Mouse (Mus musculus) embryonic stem cell, embryonic (primary cell): ENCODE results near the gene Zfp654.

ENCODE experiments used
- CTCF ChIA-PET, 4 experiments: fragments of 300-600 bp in 2 of 4; fragments of 350-600 bp in 2 of 4; sonication (Branson Sonifier 250); formaldehyde crosslinking; loops; one replicate each; lab custom pipeline; 2022; ENCODE audit warnings: inconsistent platforms in 2 of 4; lab: Charles Lee
- POLR2A ChIA-PET, 4 experiments: fragments of 300-600 bp in 2 of 4; fragments of 350-600 bp in 2 of 4; sonication (Branson Sonifier 250); formaldehyde crosslinking; loops; one replicate each; lab custom pipeline; 2022; ENCODE audit warnings: antibody characterized with exemption in 4 of 4, inconsistent platforms in 1 of 4; lab: Charles Lee

Zfp654 gene

GRCm38 (mm10) chr16:64851563-64852362, at the start of gene Zfp654, which contains the start of gene Cggbp1:
Gene Zfp654 (minus strand): TSS chr16:64851652.
Gene Cggbp1 (plus strand): TSS chr16:64851996.
- ChIA-PET CTCF (interaction anchor here in 3 of 4 experiments (0.6 to 1.0 kb wide), 5 partner anchors 12 to 888 kb away, joined by 3 to 4 read pairs (median 3); partner anchors contain the start of gene 4930453N24Rik (in 1 of the 3)), POLR2A (interaction anchor here (0.5 to 18.3 kb wide), 35 partner anchors 8 to 85 kb away, joined by 3 to 239 read pairs (median 6); partner anchors contain the start of gene 4930453N24Rik (in 1 of the 4))

- POLR2A ChIA-PET: interaction anchor here in 3 of 4 experiments (0.9 to 2.0 kb wide), 9 partner anchors 11 to 149 kb away, joined by 3 to 12 read pairs (median 5); partner anchors contain the start of genes Zfp654 (in 2 of the 3) and Cggbp1 (in 1 of the 3)
- CTCF ChIA-PET: interaction anchor here (0.8 to 1.4 kb wide), 9 partner anchors 10 to 148 kb away, joined by 3 to 17 read pairs (median 4); no protein-coding TSS in a partner anchor
Measured at GRCm38 (mm10) chr16:64899084-64899483, 47.6 kb upstream of the Zfp654 start.

- ChIA-PET CTCF (interaction anchor here in 1 of 4 experiments (1.4 kb wide), 1 partner anchor 9 kb away, joined by 4 read pairs; no protein-coding TSS in a partner anchor), POLR2A (interaction anchor here in 1 of 4 experiments (0.9 to 2.2 kb wide), 4 partner anchors 13 to 35 kb away, joined by 3 to 9 read pairs (median 4); no protein-coding TSS in a partner anchor)
Measured at GRCm38 (mm10) chr16:64889496-64889895, 38.0 kb upstream of the Zfp654 start.

- CTCF ChIA-PET: interaction anchor here in 3 of 4 experiments (1.0 to 1.1 kb wide), 3 partner anchors 12 to 40 kb away, joined by 3 to 5 read pairs (median 3); no protein-coding TSS in a partner anchor
Measured at GRCm38 (mm10) chr16:64885547-64885946, 34.1 kb upstream of the Zfp654 start.

GRCm38 (mm10) chr16:64885142-64885541, 33.7 kb upstream of the Zfp654 start:
- ChIA-PET POLR2A (interaction anchor here (0.5 to 3.8 kb wide), 40 partner anchors 8 to 1253 kb away, joined by 3 to 70 read pairs (median 7); partner anchors contain the start of genes Cggbp1 (in 4 of the 4), Zfp654 (in 4 of the 4), 4930453N24Rik (in 2 of the 4) and Htr1f (in 1 of the 4)), CTCF (interaction anchor here in 3 of 4 experiments (1.0 to 1.1 kb wide), 3 partner anchors 12 to 39 kb away, joined by 3 to 5 read pairs (median 3); no protein-coding TSS in a partner anchor)

More at GRCm38 (mm10) chr16:64885547-64885946, 34.1 kb upstream of the Zfp654 start:
- POLR2A ChIA-PET: interaction anchor here (0.5 to 3.8 kb wide), 38 partner anchors 9 to 1253 kb away, joined by 3 to 70 read pairs (median 7); partner anchors contain the start of genes Cggbp1 (in 4 of the 4), Zfp654 (in 4 of the 4), 4930453N24Rik (in 2 of the 4) and Htr1f (in 1 of the 4)

GRCm38 (mm10) chr16:64884420-64884838, 33.0 kb upstream of the Zfp654 start:
- ChIA-PET POLR2A (interaction anchor here (0.5 to 3.8 kb wide), 30 partner anchors 8 to 1024 kb away, joined by 3 to 70 read pairs (median 9); partner anchors contain the start of genes Cggbp1 (in 4 of the 4), Zfp654 (in 4 of the 4) and 4930453N24Rik (in 2 of the 4)), CTCF (interaction anchor here in 3 of 4 experiments (0.6 to 1.1 kb wide), 4 partner anchors 11 to 39 kb away, joined by 3 to 14 read pairs (median 4); no protein-coding TSS in a partner anchor)

GRCm38 (mm10) chr16:64883896-64884295, 32.4 kb upstream of the Zfp654 start:
- CTCF ChIA-PET: interaction anchor here in 1 of 4 experiments (0.5 kb wide), 1 partner anchor 172 kb away, joined by 4 read pairs; no protein-coding TSS in a partner anchor

GRCm38 (mm10) chr16:64881442-64881841, 30.0 kb upstream of the Zfp654 start:
- ChIA-PET POLR2A (interaction anchor here in 2 of 4 experiments (0.6 to 6.2 kb wide), 5 partner anchors 12 to 47 kb away, joined by 3 to 117 read pairs (median 20); partner anchors contain the start of genes Cggbp1 (in 2 of the 2) and Zfp654 (in 2 of the 2)), CTCF (no interaction called here)

More at GRCm38 (mm10) chr16:64883896-64884295, 32.4 kb upstream of the Zfp654 start:
- POLR2A ChIA-PET: interaction anchor here (0.7 to 3.8 kb wide), 15 partner anchors 10 to 113 kb away, joined by 3 to 70 read pairs (median 14); partner anchors contain the start of genes Cggbp1 (in 3 of the 4), Zfp654 (in 3 of the 4) and 4930453N24Rik (in 1 of the 4)

GRCm38 (mm10) chr16:64880986-64881385, 29.5 kb upstream of the Zfp654 start:
- ChIA-PET POLR2A (interaction anchor here in 2 of 4 experiments (0.6 to 6.2 kb wide), 7 partner anchors 9 to 47 kb away, joined by 3 to 117 read pairs (median 4); partner anchors contain the start of genes Cggbp1 (in 2 of the 2) and Zfp654 (in 2 of the 2)), CTCF (no interaction called here)

GRCm38 (mm10) chr16:64879735-64880134, 28.3 kb upstream of the Zfp654 start:
- ChIA-PET POLR2A (interaction anchor here in 3 of 4 experiments (0.6 to 6.2 kb wide), 11 partner anchors 9 to 498 kb away, joined by 3 to 117 read pairs (median 4); partner anchors contain the start of genes Cggbp1 (in 2 of the 3) and Zfp654 (in 2 of the 3)), CTCF (no interaction called here)

- CTCF ChIA-PET: interaction anchor here (0.7 to 1.1 kb wide), 7 partner anchors 27 to 108 kb away, joined by 3 to 6 read pairs (median 3); partner anchors contain the start of genes 4930453N24Rik (in 1 of the 4) and Zfp654 (in 1 of the 4)
- POLR2A ChIA-PET: interaction anchor here (0.8 to 6.2 kb wide), 13 partner anchors 9 to 108 kb away, joined by 3 to 117 read pairs (median 4); partner anchors contain the start of genes Cggbp1 (in 2 of the 4), Zfp654 (in 2 of the 4) and 4930453N24Rik (in 1 of the 4)
Measured at GRCm38 (mm10) chr16:64878611-64879132, 27.2 kb upstream of the Zfp654 start.

GRCm38 (mm10) chr16:64877314-64877713, 25.9 kb upstream of the Zfp654 start:
- POLR2A ChIA-PET: interaction anchor here in 3 of 4 experiments (0.7 to 6.2 kb wide), 10 partner anchors 8 to 685 kb away, joined by 3 to 117 read pairs (median 6); partner anchors contain the start of genes Cggbp1 (in 3 of the 3), Zfp654 (in 3 of the 3) and Chmp2b (in 1 of the 3)
- CTCF ChIA-PET: interaction anchor here in 1 of 4 experiments (1.9 kb wide), 1 partner anchor 21 kb away, joined by 11 read pairs; no protein-coding TSS in a partner anchor

GRCm38 (mm10) chr16:64876631-64877265, 25.3 kb upstream of the Zfp654 start:
- ChIA-PET POLR2A (interaction anchor here (0.6 to 6.2 kb wide), 19 partner anchors 8 to 685 kb away, joined by 3 to 117 read pairs (median 4); partner anchors contain the start of genes Cggbp1 (in 3 of the 4), Zfp654 (in 3 of the 4) and Chmp2b (in 1 of the 4)), CTCF (interaction anchor here in 2 of 4 experiments (0.6 to 1.9 kb wide), 2 partner anchors 22 to 494 kb away, joined by 5 to 11 read pairs; no protein-coding TSS in a partner anchor)

GRCm38 (mm10) chr16:64875822-64876221, 24.4 kb upstream of the Zfp654 start:
- ChIA-PET POLR2A (interaction anchor here (0.6 to 6.2 kb wide), 8 partner anchors 9 to 104 kb away, joined by 3 to 117 read pairs (median 4); partner anchors contain the start of genes Cggbp1 (in 2 of the 4), Zfp654 (in 2 of the 4) and 4930453N24Rik (in 1 of the 4)), CTCF (no interaction called here)

GRCm38 (mm10) chr16:64875384-64875783, 23.9 kb upstream of the Zfp654 start:
- ChIA-PET CTCF (no interaction called here), POLR2A (interaction anchor here (0.7 to 9.3 kb wide), 12 partner anchors 9 to 224 kb away, joined by 3 to 239 read pairs (median 21); partner anchors contain the start of genes Cggbp1 (in 2 of the 4), Zfp654 (in 2 of the 4) and 4930453N24Rik (in 1 of the 4))
